Mouse (Mus musculus) liver, embryonic 14.5 days (tissue): ENCODE results near the gene Fzd7.

ENCODE experiments used
- CTCF ChIP-seq: IDR thresholded peaks from 2 replicates; pipeline ENCODE4 v1.5.1; 2016; ENCODE audit warnings: antibody characterized with exemption, low read depth, control low read depth
- EP300 ChIP-seq: IDR thresholded peaks from 2 replicates; pipeline ENCODE4 v1.6.1; 2016; ENCODE audit warnings: antibody characterized with exemption, low read depth

GRCm38 (mm10) chr1:59488481-59488880, 6.3 kb downstream of the Fzd7 start:
- TF ChIP-seq CTCF (no peak), EP300 (no peak)
